Mouse (Mus musculus): ENCODE results near the gene Prss35.

- no peak for TF ChIP-seq CTCF (conservative IDR thresholded peaks at IDR 0.05; ENCODE audit: insufficient read depth, insufficient read length, low read depth, low read length)
- no peak for TF ChIP-seq POLR2A (IDR thresholded peaks at IDR 0.05; ENCODE audit: low read depth, low read length)
These were observed 34.5 kb upstream of the Prss35 start for GRCm38 (mm10) chr9:86708921-86709320.
